Mouse (Mus musculus): ENCODE measurements around the gene Zfp526.

- TF ChIP-seq TAL1 (IDR thresholded peaks at IDR 0.05; ENCODE audit: low read length) = no peak
- TF ChIP-seq GATA1 (IDR thresholded peaks at IDR 0.05; ENCODE audit: low read length) = no peak
These were observed 47.4 kb downstream of the Zfp526 start for GRCm38 (mm10) chr7:25268588-25268987.

All from erythroblast, embryonic 14.5 days (primary cell).